ENCODE assay signal across 8 mouse cellular contexts in genomic region chr19:40544856-40545255, GRCm38 (mm10). TPM values are rescaled to one million over a fixed set of nuclear protein-coding genes. Genes with fewer than 3 reads are reported as not detected.
DNase-seq lines count a peak whose midpoint lies in the region; ATAC-seq and TF ChIP-seq lines count a peak whose summit lies in the region.

No protein-coding gene starts in this region.

- no peak for TF ChIP-seq POLR2A in cortical plate, adult 2 months (IDR thresholded peaks at IDR 0.05; ENCODE audit: extremely low read depth, insufficient read depth, low read length)
- no peak for TF ChIP-seq POLR2A in lung, adult 2 months (IDR thresholded peaks at IDR 0.05; ENCODE audit: borderline replicate concordance, extremely low read depth, low read depth, low read length)

- no peak overlapping the region for H3K4me3 ChIP-seq in cortical plate, adult 2 months (ENCODE audit: insufficient read depth, low read length)
- H3K4me3 ChIP-seq in heart, embryonic 16.5 days (ENCODE audit: low read length), result no peak overlapping the region
- no peak overlapping the region for H3K4me3 ChIP-seq in lung, adult 2 months (replicated peaks; ENCODE audit: extremely low read depth, low read depth, low read length)

- no peak overlapping the region for H3K9ac ChIP-seq in heart, embryonic 16.5 days (ENCODE audit: low read length)

- H3K27me3 ChIP-seq in heart, embryonic 16.5 days (ENCODE audit: control insufficient read depth, insufficient read depth, low read length), result no peaks in the 10 kb centered on the region

- WGBS in heart, embryonic 16.5 days, result 3% methylated on average over 3 of the region's 3 CpGs
- 3% methylated on average over 3 of the region's 3 CpGs for WGBS in lung, adult 2 months

- peak; percentile 99 for TF ChIP-seq CTCF in cortical plate, adult 2 months (IDR thresholded peaks at IDR 0.05; ENCODE audit: extremely low read depth, insufficient read depth, low read length)
- TF ChIP-seq CTCF in lung, adult 2 months (IDR thresholded peaks at IDR 0.05; ENCODE audit: insufficient read depth, low read length), result peak; percentile 99

- ATAC-seq in heart, embryonic 16.5 days (replicated peaks; ENCODE audit: extremely low read depth, insufficient read depth, low FRiP score), result peak; percentile 73; the same call in 1 of the 2 replicates
- ATAC-seq in inflammation-experienced regulatory T-cells, adult 6 months, result no peak

- peaks cover 4% of the 10 kb centered on the region; the same call in 1 of the 2 replicates for H3K9me3 ChIP-seq in heart, embryonic 16.5 days (replicated peaks; ENCODE audit: control insufficient read depth, low read length)

- H3K4me1 ChIP-seq in cortical plate, adult 2 months (ENCODE audit: control insufficient read depth, insufficient read depth, low read length), result no peaks in the 10 kb centered on the region
- H3K4me1 ChIP-seq in heart, embryonic 16.5 days (ENCODE audit: control insufficient read depth, insufficient read depth, low read length), result peaks cover 15% of the 10 kb centered on the region
- no peaks in the 10 kb centered on the region for H3K4me1 ChIP-seq in lung, adult 2 months (ENCODE audit: control insufficient read depth, insufficient read depth, low read length)

- DNase-seq in CD8-positive naive resting alpha-beta T cell, adult 2 months (ENCODE audit: low read depth in 2 of 2, low spot score in 2 of 2), result peak; percentile 12 to 17
- peak; percentile 76 for DNase-seq in ZHBTc4 (ENCODE audit: low read depth, low spot score)
- DNase-seq in kidney, postnatal 4 days, result peak; percentile 69 to 75
- DNase-seq in lung, adult 2 months, result peak; percentile 31
- DNase-seq in retina, embryonic 14.5 days (ENCODE audit: low spot score), result peak; percentile 87

- H3K36me3 ChIP-seq in heart, embryonic 16.5 days (ENCODE audit: control insufficient read depth, insufficient read depth), result no peaks in the 10 kb centered on the region

- no peak overlapping the region for H3K4me2 ChIP-seq in heart, embryonic 16.5 days (ENCODE audit: low read depth, low read length)

- H3K27ac ChIP-seq in cortical plate, adult 2 months (ENCODE audit: insufficient read depth, low read length), result no peak overlapping the region
- no peak overlapping the region for H3K27ac ChIP-seq in heart, embryonic 16.5 days (ENCODE audit: low read length)

RNA-seq across cellular contexts. Expression of gene Sorbs1, which starts 31.3 kb away (rescaled TPM):
- 81.5 and 82.1 TPM in 2 replicates for polyA plus RNA-seq in cortical plate, adult 2 months (2012; rRNA removed)
- 141 and 152 TPM in 2 replicates for polyA plus RNA-seq in heart, embryonic 16.5 days (2015; fragmentation: Nextera tagmentation; extraction: Ambion mirVana)
- 26.4 and 43.4 TPM in 2 replicates for polyA plus RNA-seq in lung, adult 2 months (2012; rRNA removed)
- polyA plus RNA-seq in inflammation-experienced regulatory T-cells, adult 6 months (2017; shearing (Covaris generic)), result 10 to 100 TPM; 12.3 to 23.7 (median 19.6) TPM

RNA-seq across cellular contexts. Expression of gene Aldh18a1, which starts 43.4 kb away (rescaled TPM):
- 19.5 and 20.4 TPM in 2 replicates for polyA plus RNA-seq in cortical plate, adult 2 months (2012; rRNA removed)
- polyA plus RNA-seq in heart, embryonic 16.5 days (2015; fragmentation: Nextera tagmentation; extraction: Ambion mirVana), result 51.9 and 58.3 TPM in 2 replicates
- polyA plus RNA-seq in lung, adult 2 months (2012; rRNA removed), result 9.0 and 13.3 TPM in 2 replicates
- polyA plus RNA-seq in inflammation-experienced regulatory T-cells, adult 6 months (2017; shearing (Covaris generic)), result 10 to 100 TPM; 34.5 to 39.7 (median 38.7) TPM

Comparison
In these comparisons a context has a peak if more than half of its experiments do, and no peak if none do; other contexts are left out.
1. DNase-seq: peak in every context shown above with its lines; median percentile 87 in retina, embryonic 14.5 days; 76 in ZHBTc4; 72 in kidney, postnatal 4 days; 31 in lung, adult 2 months; 14 in CD8-positive naive resting alpha-beta T cell, adult 2 months.